Mouse (Mus musculus) CH12.LX (cell line): ENCODE measurements around the gene Colgalt2. TPM values are rescaled to one million over a fixed set of nuclear protein-coding genes. Genes with fewer than 3 reads are reported as not detected.

Experiments used
- DNase-seq: peaks from one replicate; pipeline ENCODE4 v3.0.0-alpha.2; 2013; ENCODE audit errors: extremely low read depth
- H3K27ac ChIP-seq: 2 replicates; pipeline ENCODE4 v1.5.1; 2012; ENCODE audit warnings: low read depth, mild to moderate bottlenecking, control low read depth, moderate library complexity; ENCODE audit not compliant: insufficient read depth
- H3K27me3 ChIP-seq: replicated peaks from 2 replicates; pipeline ENCODE3; 2012; ENCODE audit warnings: inconsistent platforms
- H3K36me3 ChIP-seq, 2 experiments: replicated peaks in 1 of 2; 2 replicates each; pipeline versions ENCODE3 to v1.6.1; 2012; ENCODE audit warnings: inconsistent platforms in 1 of 2, low read length in 1 of 2, mild to moderate bottlenecking in 1 of 2, mixed read lengths in 1 of 2, moderate library complexity in 1 of 2; ENCODE audit not compliant: control insufficient read depth in 1 of 2, insufficient read depth in 1 of 2
- H3K4me1 ChIP-seq, 2 experiments: 2 replicates each; pipeline ENCODE4 v1.6.1; 2012; ENCODE audit warnings: inconsistent platforms in 1 of 2, moderate library complexity in 1 of 2; ENCODE audit not compliant: insufficient read depth in 2 of 2, control insufficient read depth in 1 of 2
- H3K4me2 ChIP-seq: 2 replicates; pipeline ENCODE4 v1.6.1; 2012; ENCODE audit warnings: low read depth, mild to moderate bottlenecking, control low read depth; ENCODE audit not compliant: poor library complexity, insufficient read depth, severe bottlenecking
- H3K4me3 ChIP-seq, 3 experiments: fragments of 150-350 bp in 1 of 3; sonication (generic) in 1 of 3; replicated peaks in 1 of 3; 2 replicates each; pipeline versions ENCODE3 to v1.5.1; 2011 to 2012; ENCODE audit warnings: low read depth in 2 of 3, low read length in 2 of 3, mild to moderate bottlenecking in 2 of 3, moderate library complexity in 2 of 3, control low read depth in 1 of 3, improper control_type of control experiment in 1 of 3, inconsistent platforms in 1 of 3, mixed read lengths in 1 of 3; ENCODE audit not compliant: poor library complexity in 1 of 3
- H3K79me2 ChIP-seq: replicated peaks from 2 replicates; pipeline ENCODE4 v1.6.1; 2012; ENCODE audit warnings: mild to moderate bottlenecking, moderate library complexity; ENCODE audit not compliant: control insufficient read depth, poor library complexity, insufficient read depth, severe bottlenecking; ENCODE audit errors: extremely low read depth
- H3K9ac ChIP-seq: 2 replicates; pipeline ENCODE4 v1.6.1; 2012; ENCODE audit warnings: low read depth, mild to moderate bottlenecking, control low read depth, moderate library complexity; ENCODE audit not compliant: insufficient read depth
- H3K9me3 ChIP-seq: replicated peaks from 2 replicates; pipeline ENCODE3; 2012; ENCODE audit warnings: low read length, inconsistent platforms, mixed read lengths
- BHLHE40 ChIP-seq: IDR thresholded peaks from 2 replicates; pipeline ENCODE4 v1.6.1; 2011; ENCODE audit warnings: mild to moderate bottlenecking, low read depth, low read length, improper control_type of control experiment
- CHD1 ChIP-seq: IDR thresholded peaks from 2 replicates; pipeline ENCODE4 v1.6.1; 2012; ENCODE audit warnings: low read depth, low read length, improper control_type of control experiment, inconsistent platforms
- CHD2 ChIP-seq: IDR thresholded peaks from 2 replicates; pipeline ENCODE4 v1.6.1; 2011; ENCODE audit warnings: low read length, improper control_type of control experiment
- CTCF ChIP-seq, 2 experiments: IDR thresholded peaks in 1 of 2; conservative IDR thresholded peaks in 1 of 2; 2 replicates each; pipeline ENCODE4 v1.5.1; 2011 to 2012; ENCODE audit warnings: low read depth in 2 of 2, low read length in 2 of 2, improper control_type of control experiment in 1 of 2, inconsistent platforms in 1 of 2, mild to moderate bottlenecking in 1 of 2, moderate library complexity in 1 of 2
- E2F4 ChIP-seq: IDR thresholded peaks from 2 replicates; pipeline ENCODE4 v1.6.1; 2011; ENCODE audit warnings: low read depth, low read length, improper control_type of control experiment; ENCODE audit not compliant: insufficient replicate concordance
- EP300 ChIP-seq: IDR thresholded peaks from 2 replicates; pipeline ENCODE4 v1.6.1; 2011; ENCODE audit warnings: low read length, improper control_type of control experiment
- HCFC1 ChIP-seq: IDR thresholded peaks from 2 replicates; pipeline ENCODE4 v1.6.1; 2012; ENCODE audit warnings: low read depth, mild to moderate bottlenecking, inconsistent platforms, low read length, improper control_type of control experiment
- JUN ChIP-seq: IDR thresholded peaks from 2 replicates; pipeline ENCODE4 v1.6.1; 2011; ENCODE audit warnings: low read depth, mild to moderate bottlenecking, low read length, improper control_type of control experiment, moderate library complexity; ENCODE audit not compliant: insufficient read depth
- KAT2A ChIP-seq: IDR thresholded peaks from 2 replicates; pipeline ENCODE4 v1.6.1; 2012; ENCODE audit warnings: low read length, improper control_type of control experiment, inconsistent platforms; ENCODE audit not compliant: insufficient replicate concordance
- MAX ChIP-seq: IDR thresholded peaks from 2 replicates; pipeline ENCODE4 v1.6.1; 2011; ENCODE audit warnings: low read length, improper control_type of control experiment
- MAZ ChIP-seq: IDR thresholded peaks from 2 replicates; pipeline ENCODE4 v1.6.1; 2012; ENCODE audit warnings: low read depth, mild to moderate bottlenecking, inconsistent platforms, low read length, improper control_type of control experiment, moderate library complexity
- MEF2A ChIP-seq: IDR thresholded peaks from 2 replicates; pipeline ENCODE4 v1.6.1; 2014; ENCODE audit warnings: low read depth, mild to moderate bottlenecking, inconsistent platforms, low read length, improper control_type of control experiment, borderline replicate concordance
- MYC ChIP-seq: IDR thresholded peaks from 2 replicates; pipeline ENCODE4 v1.6.1; 2011; ENCODE audit warnings: low read depth, mild to moderate bottlenecking, improper control_type of control experiment, low read length
- NELFE ChIP-seq: IDR thresholded peaks from 2 replicates; pipeline ENCODE4 v1.6.1; 2011; ENCODE audit warnings: low read depth, low read length, improper control_type of control experiment
- POLR2A ChIP-seq: IDR thresholded peaks from 2 replicates; pipeline ENCODE4 v1.6.1; 2011; ENCODE audit warnings: low read depth, mild to moderate bottlenecking, improper control_type of control experiment, low read length
- POLR2AphosphoS2 ChIP-seq: IDR thresholded peaks from 2 replicates; pipeline ENCODE4 v1.6.1; 2011; ENCODE audit warnings: low read depth, low read length, improper control_type of control experiment
- RAD21 ChIP-seq: IDR thresholded peaks from 2 replicates; pipeline ENCODE4 v1.6.1; 2011; ENCODE audit warnings: low read depth, mild to moderate bottlenecking, low read length, improper control_type of control experiment, moderate library complexity
- SMC3 ChIP-seq: IDR thresholded peaks from 2 replicates; pipeline ENCODE4 v1.6.1; 2011; ENCODE audit warnings: low read depth, low read length, improper control_type of control experiment
- TBP ChIP-seq: conservative IDR thresholded peaks from 2 replicates; pipeline ENCODE4 v1.6.1; 2011; ENCODE audit warnings: low read depth, low read length, improper control_type of control experiment
- TCF12 ChIP-seq: IDR thresholded peaks from 2 replicates; pipeline ENCODE4 v1.6.1; 2014; ENCODE audit warnings: low read depth, mild to moderate bottlenecking, inconsistent platforms, low read length, improper control_type of control experiment
- UBTF ChIP-seq: IDR thresholded peaks from 2 replicates; pipeline ENCODE4 v1.6.1; 2012; ENCODE audit warnings: low read depth, mild to moderate bottlenecking, inconsistent platforms, low read length, improper control_type of control experiment, moderate library complexity
- USF1 ChIP-seq: IDR thresholded peaks from 2 replicates; pipeline ENCODE4 v1.6.1; 2014; ENCODE audit warnings: low read depth, mild to moderate bottlenecking, inconsistent platforms, low read length, improper control_type of control experiment
- ZKSCAN1 ChIP-seq: IDR thresholded peaks from 2 replicates; pipeline ENCODE4 v1.6.1; 2012; ENCODE audit warnings: low read depth, inconsistent platforms, low read length, improper control_type of control experiment, borderline replicate concordance
- ZMIZ1 ChIP-seq: IDR thresholded peaks from 2 replicates; pipeline ENCODE4 v1.6.1; 2012; ENCODE audit warnings: low read depth, mild to moderate bottlenecking, inconsistent platforms, low read length, improper control_type of control experiment
- dilution Hi-C: fragments of 300-500 bp; cut with MboI; formaldehyde crosslinking; loops from 2 replicates; pipeline ENCODE4 v1.14.3; 2020; ENCODE audit warnings: low sequenced_read_pairs; ENCODE audit not compliant: extremely low pct_unique_long_range_greater_than_20kb, extremely low pct_ligation_motif_present
- in situ Hi-C: fragments of 300-500 bp; cut with MboI; formaldehyde crosslinking; loops from 3 replicates; pipeline ENCODE4 v1.14.3; 2019; ENCODE audit warnings: low sequenced_read_pairs, low pct_ligation_motif_present, low pct_unique_long_range_greater_than_20kb, mixed read lengths
- polyA plus RNA-seq: library from polyadenylated mRNA; unstranded; fragments of >175 nt; gene quantifications from 2 replicates; pipeline ENCODE4 v1.2.1, GENCODE M21; 2012; ENCODE audit warnings: low read depth; ENCODE audit not compliant: insufficient read length
- total RNA-seq, 2 experiments: library from RNA; depleted of rRNA; stranded (reverse); fragments of 300-350 nt in 1 of 2; fragments of >200 nt in 1 of 2; gene quantifications; 2 replicates each; pipeline ENCODE4 v1.2.3; 2012 to 2014

Colgalt2 gene
- total and polyA plus RNA-seq, 3 experiments: not detected

- DNase-seq: peak; percentile 76
- dilution Hi-C loops: no loop called here
- Histone ChIP-seq H3K27ac (no peak overlapping the region), H3K79me2 (no peaks in the 10 kb centered on the region), H3K27me3 (no peaks in the 10 kb centered on the region), H3K4me2 (no peak overlapping the region), H3K4me3 (no peak overlapping the region), H3K4me1 (no peaks in the 10 kb centered on the region), H3K9me3 (no peaks in the 10 kb centered on the region), H3K9ac (no peak overlapping the region), H3K36me3 (no peaks in the 10 kb centered on the region)
- in situ Hi-C loops: no loop called here
- TF ChIP-seq SMC3: peak; percentile 57
- peak; percentile 57; the same call in 1 of the 2 replicates for TF ChIP-seq MAX
- TF ChIP-seq TCF12: no peak
- no peak for TF ChIP-seq JUN
- TF ChIP-seq HCFC1: no peak
- no peak for TF ChIP-seq CHD1
- TF ChIP-seq BHLHE40: no peak
- TF ChIP-seq KAT2A: no peak
- TF ChIP-seq MAZ: no peak
- peak; percentile 70; the same call in 1 of the 2 replicates for TF ChIP-seq NELFE
- TF ChIP-seq E2F4: no peak
- TF ChIP-seq MYC: peak; percentile 86
- peak; percentile 93 to 100 for TF ChIP-seq CTCF (conservative IDR thresholded peaks at IDR 0.05 in 1 of 2, IDR thresholded peaks at IDR 0.05 in 1 of 2; ENCODE audit: low read depth in 2 of 2, low read length in 2 of 2)
- TF ChIP-seq POLR2AphosphoS2: no peak
- TF ChIP-seq ZMIZ1: no peak
- no peak for TF ChIP-seq ZKSCAN1
- TF ChIP-seq EP300: no peak
- no peak for TF ChIP-seq POLR2A
- no peak for TF ChIP-seq MEF2A
- TF ChIP-seq CHD2: no peak
- TF ChIP-seq USF1: no peak
- TF ChIP-seq RAD21: peak; percentile 64
- TF ChIP-seq UBTF: no peak
These were observed 111.6 kb downstream of the Colgalt2 start for GRCm38 (mm10) chr1:152511237-152511636.

- Histone ChIP-seq H3K9me3 (no peaks in the 10 kb centered on the region), H3K27me3 (no peaks in the 10 kb centered on the region), H3K27ac (no peak overlapping the region), H3K79me2 (no peaks in the 10 kb centered on the region), H3K9ac (no peak overlapping the region)
- DNase-seq: no peak
- TF ChIP-seq MEF2A (no peak), KAT2A (no peak), TBP (no peak), HCFC1 (no peak)
- TF ChIP-seq, all 38 proteins: peak for 0
- dilution Hi-C loops: no loop called here
- Histone ChIP-seq H3K4me1 (no peaks in the 10 kb centered on the region), H3K4me2 (no peak overlapping the region), H3K36me3 (peaks cover 0 to 3% of the 10 kb centered on the region in 2 experiments), H3K4me3 (no peak overlapping the region)
- in situ Hi-C loops: no loop called here
These were observed 114.6 kb downstream of the Colgalt2 start for GRCm38 (mm10) chr1:152514256-152514655.
